Mouse (Mus musculus): ENCODE data around the gene Chpf2.

DNA sequence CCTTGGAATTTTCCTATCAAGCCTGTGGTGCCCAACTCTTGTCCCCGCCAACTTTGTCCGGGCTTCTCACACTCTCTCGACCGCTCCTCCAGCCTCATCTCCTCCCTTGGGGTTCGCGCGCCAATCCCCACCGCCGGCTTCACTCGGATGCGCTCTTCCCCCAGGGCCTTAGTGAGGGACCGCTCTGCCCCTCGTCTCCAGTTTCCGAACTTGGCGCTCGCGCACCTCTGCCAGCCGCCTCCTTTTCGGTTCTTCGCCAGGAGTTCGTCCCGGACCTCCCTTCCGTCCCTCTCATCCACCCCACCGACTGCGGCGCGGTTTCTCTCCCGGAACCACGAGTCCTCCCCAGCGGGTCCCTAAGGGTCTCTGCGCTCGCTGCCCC, 9.7 kb upstream of the Chpf2 start:
- no peak for TF ChIP-seq CTCF (IDR thresholded peaks at IDR 0.05; ENCODE audit: low read depth)
- no peak for TF ChIP-seq EP300 (optimal IDR thresholded peaks at IDR 0.05)

Measured in stomach, postnatal 0 days (tissue).